Mouse (Mus musculus): ENCODE data around the gene Spink2. TPM values are rescaled to one million over a fixed set of nuclear protein-coding genes. Genes with fewer than 3 reads are reported as not detected.

Spink2 gene
- total RNA-seq, 4 experiments from 2014 or later, result not detected

Other genes with a start within 250 kb of the Spink2 start
- gene Srp72, start 236.8 kb downstream of the Spink2 start, total RNA-seq (2022), result 10 to 100 TPM; 46.9 to 53.4 (median 49.4) TPM
- gene Arl9, start 207.4 kb downstream of the Spink2 start, total RNA-seq (2022), result not detected
- not detected for gene Thegl, start 195.4 kb downstream of the Spink2 start, total RNA-seq (2022)
- 1 to 10 TPM; 1.2 to 2.7 (median 2.2) TPM for gene Hopx, start 96.3 kb downstream of the Spink2 start, total RNA-seq (2022)
- 10 to 100 TPM in 1 of 4 experiments, 1 to 10 TPM in 3; 8.3 to 10.2 (median 9.2) TPM for gene Rest, start 54.0 kb upstream of the Spink2 start, total RNA-seq (2022)
- gene Noa1, start 98.6 kb upstream of the Spink2 start, total RNA-seq (2022), result 10 to 100 TPM; 14.3 to 17.1 (median 15.8) TPM
- gene Polr2b, start 98.7 kb upstream of the Spink2 start, total RNA-seq (2022), result 10 to 100 TPM; 25.5 to 29.7 (median 25.7) TPM
- gene Igfbp7, start 196.6 kb upstream of the Spink2 start, total RNA-seq (2022), result 10 to 100 TPM; 34.1 to 69.3 (median 46.6) TPM